Mouse (Mus musculus): Measurements from ENCODE around the gene Acox2. TPM values are rescaled to one million over a fixed set of nuclear protein-coding genes. Genes with fewer than 3 reads are reported as not detected.
"Not testable (repeated sequence)": the region's sequence is repeated elsewhere in the genome, so short reads cannot be mapped to it uniquely, and the experiment has no call there.

Acox2 gene
- polyA plus RNA-seq, 1 experiment from 2014 or later = 7.1 TPM

DNA sequence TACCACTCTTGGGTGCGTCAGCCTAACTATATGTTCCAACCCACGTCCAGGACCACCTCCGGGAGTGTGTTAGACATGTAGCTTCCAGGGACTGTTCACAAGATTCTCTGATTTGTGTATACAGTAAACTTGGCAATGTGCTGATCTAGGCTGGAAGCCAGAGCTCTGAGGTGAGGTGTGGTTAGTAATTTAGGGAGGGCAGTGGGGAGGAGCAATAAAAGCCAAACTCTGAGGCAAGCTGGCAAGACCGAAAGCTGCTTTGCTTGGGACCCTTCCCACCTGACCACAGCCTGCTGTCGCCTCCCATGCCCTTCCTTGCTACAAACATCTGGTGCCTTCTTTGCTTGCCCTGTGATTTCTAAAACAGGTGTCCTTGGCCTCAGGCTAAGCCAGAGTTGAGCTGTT is 38.7 kb upstream of the Acox2 start:
- no peak overlapping the region for H3K4me3 ChIP-seq (replicated peaks; ENCODE audit: low read depth, low read length)
- H3K27me3 ChIP-seq (ENCODE audit: insufficient read depth, low read length) = no peaks in the 10 kb centered on the region
- H3K27ac ChIP-seq = no peak overlapping the region
- no peak overlapping the region for H3K9ac ChIP-seq (ENCODE audit: low read depth, low read length)
- ATAC-seq (replicated peaks; ENCODE audit: low FRiP score, low read depth) = no peak
- no peak overlapping the region for H3K4me2 ChIP-seq (ENCODE audit: low read length)
- no peak for DNase-seq (ENCODE audit: low spot score)
- H3K4me1 ChIP-seq (replicated peaks; ENCODE audit: insufficient read depth, low read length) = no peaks in the 10 kb centered on the region
- H3K9me3 ChIP-seq (replicated peaks; ENCODE audit: low read length) = no peaks in the 10 kb centered on the region
- H3K36me3 ChIP-seq (ENCODE audit: insufficient read depth, low read length) = no peaks in the 10 kb centered on the region
- no peak for TF ChIP-seq CTCF (IDR thresholded peaks at IDR 0.05; ENCODE audit: low read depth)
- WGBS = 71% methylated on average over 5 of the region's 5 CpGs

DNA sequence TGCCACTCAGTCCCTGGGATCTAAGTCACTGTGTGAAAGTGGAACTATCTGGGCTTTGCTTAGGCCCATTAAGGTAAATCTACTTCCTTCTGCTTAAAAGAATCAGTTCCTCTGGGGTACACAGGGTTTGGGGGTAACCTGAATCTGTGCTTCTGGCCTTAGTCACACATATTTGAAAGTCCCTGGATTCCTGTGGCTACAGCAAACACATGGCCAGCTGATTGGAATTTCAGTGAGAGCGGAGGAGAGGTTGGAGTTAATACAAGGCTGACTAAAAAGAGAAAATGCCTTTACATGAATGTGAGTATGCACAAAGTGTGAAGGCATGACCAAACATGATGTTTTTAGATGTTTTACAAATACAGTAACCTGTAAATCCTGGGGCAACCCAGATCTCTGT is 35.1 kb upstream of the Acox2 start:
- H3K27ac ChIP-seq = no peak overlapping the region
- H3K9me3 ChIP-seq (replicated peaks; ENCODE audit: low read length) = no peaks in the 10 kb centered on the region
- no peaks in the 10 kb centered on the region for H3K27me3 ChIP-seq (ENCODE audit: insufficient read depth, low read length)
- no peaks in the 10 kb centered on the region for H3K36me3 ChIP-seq (ENCODE audit: insufficient read depth, low read length)
- H3K4me1 ChIP-seq (replicated peaks; ENCODE audit: insufficient read depth, low read length) = no peaks in the 10 kb centered on the region
- DNase-seq (ENCODE audit: low spot score) = no peak
- no peak overlapping the region for H3K9ac ChIP-seq (ENCODE audit: low read depth, low read length)
- no peak overlapping the region for H3K4me2 ChIP-seq (ENCODE audit: low read length)
- H3K4me3 ChIP-seq (replicated peaks; ENCODE audit: low read depth, low read length) = no peak overlapping the region
- WGBS = 93% methylated on average over 1 of the region's 1 CpGs
- ATAC-seq (replicated peaks; ENCODE audit: low FRiP score, low read depth) = no peak
- no peak for TF ChIP-seq CTCF (IDR thresholded peaks at IDR 0.05; ENCODE audit: low read depth)

DNA sequence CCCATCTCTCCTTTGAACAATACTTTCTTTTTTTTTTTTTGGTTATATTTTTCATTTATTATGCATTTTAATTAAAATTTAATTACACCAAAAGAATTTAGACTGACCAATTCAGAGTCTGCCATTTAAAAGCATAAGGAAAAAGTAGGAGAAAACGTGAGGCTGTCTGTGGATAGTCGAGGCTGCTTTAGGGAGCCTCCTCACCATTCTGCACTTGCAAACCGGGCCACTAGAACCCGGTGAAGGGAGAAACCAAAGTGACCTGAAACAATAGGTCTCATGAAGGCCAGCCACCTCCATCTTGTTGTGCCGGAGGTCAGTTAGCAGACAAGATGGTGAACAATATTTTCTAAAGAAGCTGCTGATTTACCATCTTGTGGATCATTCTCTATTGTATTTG is 27.4 kb upstream of the Acox2 start:
- WGBS = 84% methylated on average over 5 of the region's 5 CpGs
- not testable (repeated sequence) for H3K4me2 ChIP-seq (ENCODE audit: low read length); H3K27ac ChIP-seq; H3K27me3 ChIP-seq (ENCODE audit: insufficient read depth, low read length); H3K9ac ChIP-seq (ENCODE audit: low read depth, low read length); H3K4me3 ChIP-seq (replicated peaks; ENCODE audit: low read depth, low read length); DNase-seq (ENCODE audit: low spot score); H3K4me1 ChIP-seq (replicated peaks; ENCODE audit: insufficient read depth, low read length); H3K9me3 ChIP-seq (replicated peaks; ENCODE audit: low read length); H3K36me3 ChIP-seq (ENCODE audit: insufficient read depth, low read length)
- peak; percentile 92 for ATAC-seq (replicated peaks; ENCODE audit: low FRiP score, low read depth)

DNA sequence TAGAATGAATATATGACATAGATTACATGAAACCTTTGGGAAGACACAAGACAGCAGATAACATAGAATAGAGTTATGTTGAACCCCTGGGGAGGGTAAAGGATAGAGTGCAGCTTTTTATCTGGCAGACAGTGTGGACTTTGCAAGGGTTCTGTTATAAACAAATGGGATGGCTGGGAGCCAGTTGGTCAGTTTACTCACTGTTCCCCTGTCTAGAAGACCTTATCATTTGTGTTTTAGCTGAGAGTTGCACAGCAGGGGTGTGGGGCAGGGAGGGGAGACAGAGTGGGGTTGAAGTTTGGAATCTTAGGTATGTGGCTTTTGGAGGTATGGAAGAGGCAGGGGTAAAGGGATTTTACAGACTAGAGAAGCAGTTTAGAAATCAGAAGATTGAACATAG is 24.6 kb upstream of the Acox2 start:
- Histone ChIP-seq H3K36me3 (ENCODE audit: insufficient read depth, low read length) (no peaks in the 10 kb centered on the region), H3K9me3 (replicated peaks; ENCODE audit: low read length) (no peaks in the 10 kb centered on the region), H3K4me3 (replicated peaks; ENCODE audit: low read depth, low read length) (no peak overlapping the region), H3K9ac (ENCODE audit: low read depth, low read length) (no peak overlapping the region), H3K27ac (no peak overlapping the region), H3K27me3 (ENCODE audit: insufficient read depth, low read length) (no peaks in the 10 kb centered on the region), H3K4me1 (replicated peaks; ENCODE audit: insufficient read depth, low read length) (no peaks in the 10 kb centered on the region), H3K4me2 (ENCODE audit: low read length) (no peak overlapping the region)
- DNase-seq (ENCODE audit: low spot score) (no peak), ATAC-seq (replicated peaks; ENCODE audit: low FRiP score, low read depth) (no peak)
- TF ChIP-seq CTCF (IDR thresholded peaks at IDR 0.05; ENCODE audit: low read depth) = no peak

DNA sequence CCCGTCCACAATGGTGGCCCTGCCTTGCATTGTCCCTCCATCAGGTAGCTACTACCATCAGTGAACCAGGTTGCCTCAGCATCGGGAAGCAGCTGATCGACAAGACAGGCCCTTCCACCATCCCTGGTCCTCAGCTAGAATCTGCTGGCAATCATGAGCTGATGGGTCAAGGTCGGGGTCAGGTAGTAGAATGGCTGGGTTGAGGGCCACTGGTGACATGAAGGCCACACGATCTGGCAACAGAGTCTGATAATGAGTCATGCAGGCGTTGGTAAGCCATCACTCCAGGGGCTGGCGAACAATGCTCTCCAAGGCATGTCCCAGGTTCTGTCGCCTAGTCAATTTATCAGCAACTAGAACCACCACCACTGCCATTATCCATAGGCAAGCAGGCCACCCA is 12.1 kb upstream of the Acox2 start:
- H3K36me3 ChIP-seq (ENCODE audit: insufficient read depth, low read length); H3K4me1 ChIP-seq (replicated peaks; ENCODE audit: insufficient read depth, low read length); H3K4me3 ChIP-seq (replicated peaks; ENCODE audit: low read depth, low read length); H3K4me2 ChIP-seq (ENCODE audit: low read length); H3K27me3 ChIP-seq (ENCODE audit: insufficient read depth, low read length); H3K27ac ChIP-seq; DNase-seq (ENCODE audit: low spot score); ATAC-seq (replicated peaks; ENCODE audit: low FRiP score, low read depth); H3K9ac ChIP-seq (ENCODE audit: low read depth, low read length); H3K9me3 ChIP-seq (replicated peaks; ENCODE audit: low read length): not testable (repeated sequence)
- WGBS = 86% methylated on average over 8 of the region's 8 CpGs

DNA sequence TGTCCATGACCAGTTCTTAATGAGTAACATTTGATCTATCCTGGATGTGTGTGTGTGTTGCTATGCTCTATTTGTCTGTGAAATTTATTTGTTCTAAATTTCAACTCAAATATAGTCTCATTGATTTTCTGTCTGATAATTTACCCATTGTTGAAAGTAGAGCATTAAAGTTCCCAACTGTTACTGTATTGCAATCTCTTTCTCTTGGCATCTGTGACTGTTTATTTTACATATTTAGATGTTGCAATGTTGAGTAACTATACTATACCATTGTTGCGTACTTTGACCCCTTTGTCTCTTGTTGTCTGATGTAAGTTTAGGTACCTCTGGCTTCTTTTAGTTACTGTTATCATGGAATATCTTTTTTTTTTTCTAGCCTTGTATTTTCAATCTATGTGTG is 5.2 kb upstream of the Acox2 start:
- no peak for TF ChIP-seq CTCF (IDR thresholded peaks at IDR 0.05; ENCODE audit: low read depth)
- no peak for DNase-seq (ENCODE audit: low spot score)
- Histone ChIP-seq H3K9me3 (replicated peaks; ENCODE audit: low read length) (no peaks in the 10 kb centered on the region), H3K4me3 (replicated peaks; ENCODE audit: low read depth, low read length) (no peak overlapping the region), H3K36me3 (ENCODE audit: insufficient read depth, low read length) (no peaks in the 10 kb centered on the region), H3K27ac (no peak overlapping the region), H3K4me1 (replicated peaks; ENCODE audit: insufficient read depth, low read length) (no peaks in the 10 kb centered on the region), H3K27me3 (ENCODE audit: insufficient read depth, low read length) (no peaks in the 10 kb centered on the region), H3K9ac (ENCODE audit: low read depth, low read length) (no peak overlapping the region), H3K4me2 (ENCODE audit: low read length) (no peak overlapping the region)
- no peak for ATAC-seq (replicated peaks; ENCODE audit: low FRiP score, low read depth)
- 98% methylated on average over 1 of the region's 1 CpGs for WGBS

DNA sequence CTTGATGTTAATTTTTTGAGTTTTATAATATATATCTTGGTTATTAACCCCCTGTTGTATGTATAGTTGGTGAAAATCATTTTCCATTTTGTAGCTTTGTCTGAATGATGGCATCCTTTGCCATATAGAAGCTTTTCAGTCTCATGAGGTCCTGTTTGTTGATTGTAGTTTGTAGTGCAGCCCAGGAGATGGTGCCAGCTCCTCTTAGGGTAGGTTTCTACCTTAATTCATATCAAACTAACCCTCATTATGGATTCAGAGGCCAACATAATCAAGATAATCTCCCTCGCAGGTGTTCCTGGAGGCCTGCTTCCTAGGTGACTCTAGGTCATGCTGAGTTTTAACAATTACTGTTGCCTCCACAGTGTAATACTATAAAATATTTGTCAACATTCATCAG is 3.1 kb upstream of the Acox2 start:
- ATAC-seq (replicated peaks; ENCODE audit: low FRiP score, low read depth) = no peak
- DNase-seq (ENCODE audit: low spot score) = no peak
- peak; percentile 57 for TF ChIP-seq CTCF (IDR thresholded peaks at IDR 0.05; ENCODE audit: low read depth)
- H3K36me3 ChIP-seq (ENCODE audit: insufficient read depth, low read length) = no peaks in the 10 kb centered on the region
- WGBS = 63% methylated on average over 1 of the region's 1 CpGs
- H3K9ac ChIP-seq (ENCODE audit: low read depth, low read length) = no peak overlapping the region
- no peaks in the 10 kb centered on the region for H3K9me3 ChIP-seq (replicated peaks; ENCODE audit: low read length)
- no peaks in the 10 kb centered on the region for H3K4me1 ChIP-seq (replicated peaks; ENCODE audit: insufficient read depth, low read length)
- no peak overlapping the region for H3K27ac ChIP-seq
- no peak overlapping the region for H3K4me3 ChIP-seq (replicated peaks; ENCODE audit: low read depth, low read length)
- H3K4me2 ChIP-seq (ENCODE audit: low read length) = no peak overlapping the region
- H3K27me3 ChIP-seq (ENCODE audit: insufficient read depth, low read length) = no peaks in the 10 kb centered on the region

Measured in kidney, postnatal 0 days (tissue).